Mouse (Mus musculus): Measurements from ENCODE around the gene Cenpm.

DNA sequence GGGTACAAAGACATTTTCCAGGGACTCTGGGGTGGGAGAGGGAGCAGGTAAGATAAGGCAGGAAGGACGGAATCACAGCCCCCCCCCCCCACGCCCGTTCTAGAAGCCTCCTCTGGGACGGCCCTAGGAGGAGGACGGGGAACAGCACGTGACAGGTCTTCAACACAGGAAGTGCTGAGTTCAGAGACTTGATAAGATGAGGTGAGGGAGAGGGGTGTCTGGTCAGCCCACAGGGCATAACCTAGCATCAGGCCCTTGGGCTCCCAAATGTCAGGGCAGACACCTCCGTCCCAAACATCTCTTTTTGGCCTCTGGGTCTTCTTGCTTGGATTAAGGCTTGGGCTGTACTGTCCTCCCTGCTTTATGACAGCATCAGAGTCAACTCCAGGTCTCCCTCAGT lies 21.3 kb downstream of the Cenpm start:
- TF ChIP-seq CTCF (IDR thresholded peaks at IDR 0.05; ENCODE audit: low read depth) (no peak), EP300 (IDR thresholded peaks at IDR 0.05; ENCODE audit: low read depth) (no peak)

Data from heart, postnatal 0 days (tissue).